Mouse (Mus musculus): ENCODE data around the gene Caly. TPM values are rescaled to one million over a fixed set of nuclear protein-coding genes. Genes with fewer than 3 reads are reported as not detected.

Caly gene
- total RNA-seq (2021) = not detected
- long read RNA-seq, experiment 1 = 0 reads
- long read RNA-seq, experiment 2 = 0 reads

- intact Hi-C loops (cut with DNase I) = loop anchor here (5.0 kb wide), 1 partner anchor 745 kb away; no protein-coding TSS in a partner anchor
- DNase-seq = peak in 1 of 2 experiments; percentile 31
Observed at GRCm38 (mm10) chr7:140082242-140082678, at the start of gene Caly. Gene Caly, minus strand, starts transcription at chr7:140082548.

DNA sequence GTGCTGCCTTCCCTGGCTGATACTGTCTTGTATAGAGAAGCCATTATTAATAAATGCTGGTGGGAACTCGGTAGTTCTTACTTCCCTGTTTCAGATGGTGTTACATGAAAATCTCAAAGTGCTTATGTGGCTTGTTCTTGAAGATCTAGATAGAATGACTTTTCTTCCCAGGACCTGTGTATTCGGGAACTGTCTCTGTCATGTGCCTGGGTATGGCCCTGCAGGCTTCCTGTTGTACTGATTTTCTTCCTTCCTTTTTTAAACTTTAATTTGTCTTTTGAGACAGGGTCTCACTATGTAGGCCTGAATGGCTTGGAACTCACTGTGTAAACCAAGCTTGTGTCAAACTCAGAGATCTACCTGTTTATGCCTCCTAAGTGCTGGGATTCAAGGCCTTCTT, 45.6 kb upstream of the Caly start:
- intact Hi-C loops (cut with DNase I) = no loop called here
- DNase-seq = no peak

- intact Hi-C loops (cut with DNase I) = no loop called here
- DNase-seq = no peak
Observed at GRCm38 (mm10) chr7:140126934-140127333, 44.6 kb upstream of the Caly start.

GRCm38 (mm10) chr7:140126022-140126350, 43.6 kb upstream of the Caly start:
- DNase-seq = no peak
- intact Hi-C loops (cut with DNase I) = no loop called here

- intact Hi-C loops (cut with DNase I) = no loop called here
- DNase-seq = peak; percentile 93 to 94
Observed at GRCm38 (mm10) chr7:140125278-140126021, 43.1 kb upstream of the Caly start.

DNA sequence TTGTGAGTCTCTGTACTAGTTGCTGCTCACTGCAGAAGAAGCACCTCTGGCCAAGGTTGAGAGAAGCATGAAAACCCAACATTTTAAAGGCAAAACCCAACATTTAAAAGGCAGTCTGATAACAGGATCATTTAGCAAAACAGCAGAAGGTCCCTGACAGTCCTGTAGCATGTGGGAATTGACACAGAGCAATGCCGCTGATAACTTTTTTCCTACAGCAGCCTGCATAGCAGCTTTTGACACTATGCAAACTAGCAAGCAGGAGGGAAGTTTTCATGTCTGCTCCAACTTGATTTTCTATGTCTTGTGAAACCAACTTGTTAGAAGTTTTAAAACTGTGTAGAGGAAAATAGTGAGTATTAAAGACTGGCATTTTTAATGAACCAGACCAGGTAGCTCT, 42.0 kb upstream of the Caly start:
- intact Hi-C loops (cut with DNase I) = no loop called here
- DNase-seq = no peak

DNA sequence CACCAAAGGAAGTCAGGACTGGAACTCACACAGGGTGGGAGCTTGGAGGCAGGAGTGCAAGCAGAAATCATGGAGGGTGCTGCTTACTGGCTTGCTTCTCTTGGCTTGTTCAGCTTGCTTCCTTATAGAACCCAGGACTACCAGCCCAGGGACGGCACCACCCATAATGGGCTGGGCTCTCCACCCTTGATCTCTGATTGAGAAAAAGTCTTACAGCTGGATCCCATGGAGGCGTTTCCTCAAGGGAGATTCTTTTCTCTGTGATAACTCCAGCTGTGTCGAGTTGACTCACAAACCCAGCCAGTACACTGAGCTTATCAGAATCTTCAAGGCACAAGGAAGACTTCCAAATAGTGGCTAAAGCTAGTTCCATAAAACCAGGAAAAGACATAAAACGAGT, 40.4 kb upstream of the Caly start:
- intact Hi-C loops (cut with DNase I) = no loop called here
- DNase-seq = no peak

DNA sequence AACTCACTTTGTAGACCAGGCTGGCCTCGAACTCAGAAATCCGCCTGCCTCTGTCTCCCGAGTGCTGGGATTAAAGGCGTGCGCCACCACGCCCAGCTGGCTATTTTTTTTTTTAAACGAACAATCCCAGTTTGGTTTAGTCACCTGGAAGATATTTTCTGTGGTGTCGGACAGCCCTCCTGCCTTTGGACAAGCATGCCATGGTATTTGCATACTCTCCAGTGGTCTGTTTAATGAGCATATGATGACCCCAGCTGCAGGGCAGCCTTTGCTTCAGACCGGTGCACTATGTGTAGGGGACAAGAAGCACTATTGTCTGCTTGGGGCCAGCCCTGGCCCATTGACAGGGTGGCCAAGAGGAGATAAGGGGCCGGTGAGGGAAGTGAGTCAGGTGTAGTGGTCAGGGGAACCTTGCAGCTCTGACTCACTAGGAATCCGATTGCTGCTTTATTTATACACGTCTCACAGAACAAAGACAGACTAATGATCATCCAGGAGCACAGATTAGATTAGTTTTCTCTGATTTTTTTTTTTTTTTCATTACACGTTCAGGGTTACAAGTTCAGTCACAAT, 39.1 kb upstream of the Caly start:
- intact Hi-C loops (cut with DNase I) = no loop called here
- DNase-seq = no peak

- no peak for DNase-seq
- intact Hi-C loops (cut with DNase I) = no loop called here
Observed at GRCm38 (mm10) chr7:140120484-140120883, 38.1 kb upstream of the Caly start.

- intact Hi-C loops (cut with DNase I) = no loop called here
- peak; percentile 89 to 91 for DNase-seq
Observed at GRCm38 (mm10) chr7:140116329-140117054, 34.1 kb upstream of the Caly start, which contains the start of gene Echs1. Gene Echs1, minus strand, starts transcription at chr7:140116476.

- peak; percentile 47 to 63 for DNase-seq
- intact Hi-C loops (cut with DNase I) = no loop called here
Observed at GRCm38 (mm10) chr7:140115583-140116328, 33.4 kb upstream of the Caly start, which contains the start of gene Paox. Gene Paox, plus strand, starts transcription at chr7:140115799.

DNA sequence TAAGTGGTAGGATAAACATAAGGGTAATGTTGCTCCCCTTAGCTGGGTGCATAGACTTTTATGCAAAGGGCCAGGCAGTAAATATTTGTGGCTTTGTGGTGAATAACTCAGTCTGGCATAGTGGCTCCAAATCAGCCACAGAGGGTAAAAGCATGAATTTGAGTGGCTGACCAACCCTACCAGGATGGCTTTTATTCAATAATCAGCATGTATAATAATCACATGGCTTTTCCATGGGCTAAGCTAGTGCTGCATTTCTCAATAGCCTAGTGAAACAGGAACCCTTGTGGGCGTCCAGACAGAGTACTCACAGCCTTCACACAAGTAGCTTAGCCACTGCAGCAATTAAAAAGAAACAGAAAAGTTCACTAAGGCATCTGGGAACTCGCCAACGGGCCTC, 29.6 kb upstream of the Caly start:
- intact Hi-C loops (cut with DNase I) = no loop called here
- DNase-seq = no peak

- intact Hi-C loops (cut with DNase I) = no loop called here
- no peak for DNase-seq
Observed at GRCm38 (mm10) chr7:140104009-140104408, 21.7 kb upstream of the Caly start.

GRCm38 (mm10) chr7:140101993-140102860, 19.9 kb upstream of the Caly start, which contains the start of gene Fuom:
Gene Fuom, minus strand, starts transcription at chr7:140102441.
- intact Hi-C loops (cut with DNase I) = no loop called here
- peak; percentile 86 to 90 for DNase-seq

- intact Hi-C loops (cut with DNase I) = no loop called here
- no peak for DNase-seq
Observed at GRCm38 (mm10) chr7:140101498-140101897, 19.1 kb upstream of the Caly start.

DNA sequence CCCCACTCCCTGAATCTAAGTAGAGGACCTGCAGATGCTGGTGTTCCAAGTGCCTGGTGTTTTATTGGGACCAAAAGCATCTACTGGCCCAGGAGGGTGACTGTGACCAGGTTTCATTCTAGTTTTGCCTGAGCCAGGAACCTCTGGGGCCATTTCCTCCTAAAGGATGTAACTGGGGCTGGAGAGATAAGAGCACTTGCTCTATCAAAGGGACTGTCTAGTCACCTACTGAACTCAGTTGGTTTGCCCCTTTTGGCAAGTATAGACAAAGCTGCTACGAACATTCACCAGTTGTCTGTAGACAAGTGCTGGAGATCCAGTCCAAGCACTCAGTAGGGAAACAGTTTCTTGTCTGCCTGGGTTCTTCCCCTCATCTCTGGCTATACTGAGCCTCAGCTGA, 16.1 kb upstream of the Caly start:
- intact Hi-C loops (cut with DNase I) = no loop called here
- no peak for DNase-seq

GRCm38 (mm10) chr7:140096055-140096454, 13.7 kb upstream of the Caly start:
- intact Hi-C loops (cut with DNase I) = no loop called here
- DNase-seq = no peak

- no peak for DNase-seq
- intact Hi-C loops (cut with DNase I) = no loop called here
Observed at GRCm38 (mm10) chr7:140095556-140095955, 13.2 kb upstream of the Caly start.

DNA sequence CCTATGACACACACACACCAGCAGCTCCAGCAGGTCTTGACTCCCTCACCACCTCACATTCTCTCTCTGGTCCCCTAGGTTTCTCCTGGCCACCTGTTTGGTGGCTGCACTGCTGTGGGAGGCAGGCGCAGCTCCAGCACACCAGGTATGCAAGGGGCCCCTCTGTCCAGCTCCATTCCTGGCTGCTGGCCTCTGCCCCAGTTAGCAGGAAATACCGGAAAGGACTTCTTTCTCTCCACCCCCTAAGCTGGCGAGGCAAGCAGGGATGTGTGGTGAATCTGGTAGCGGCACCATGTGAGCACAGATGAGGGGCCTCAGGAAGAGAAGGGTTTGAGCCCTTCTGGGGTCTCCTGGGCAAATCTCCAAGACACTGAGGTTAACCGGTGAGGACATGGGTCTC, 12.6 kb upstream of the Caly start:
- intact Hi-C loops (cut with DNase I) = no loop called here
- no peak for DNase-seq

All from heart, postnatal 14 days (tissue).